Mouse (Mus musculus) Patski (cell line): ENCODE results near the gene Auh. TPM values are rescaled to one million over a fixed set of nuclear protein-coding genes. Genes with fewer than 3 reads are reported as not detected.

Source experiments
- ATAC-seq: fragments of 100-300 bp; one replicate; pipeline ENCODE4 v1.8.0; 2021
- CTCF ChIA-PET: fragments of 350-600 bp; sonication (Branson Sonifier 250); formaldehyde crosslinking; loops from one replicate; lab custom pipeline; 2022; ENCODE audit warnings: inconsistent platforms; lab: Charles Lee
- POLR2A ChIA-PET: fragments of 350-600 bp; sonication (Branson Sonifier 250); formaldehyde crosslinking; loops from one replicate; lab custom pipeline; 2022; ENCODE audit warnings: antibody characterized with exemption, inconsistent platforms; lab: Charles Lee
- DNase-seq: peaks from one replicate; pipeline ENCODE4 v3.0.0-alpha.2; 2011; ENCODE audit warnings: low read depth, low spot score
- H3K27me3 ChIP-seq: fragments of 371-371 bp; one replicate; pipeline ENCODE4 v1.5.1; 2021
- CTCF ChIP-seq: fragments of 100-300 bp; IDR thresholded peaks from one replicate; pipeline ENCODE4 v1.5.1; 2021
- in situ Hi-C: fragments of 300-500 bp; cut with MboI; formaldehyde crosslinking; loops from 3 replicates; pipeline ENCODE4 v1.11.1; 2018; ENCODE audit warnings: low pct_unique_long_range_greater_than_20kb, mixed read lengths
- polyA plus RNA-seq: library from polyadenylated mRNA; unstranded; gene quantifications from one replicate; pipeline ENCODE4 v1.2.3, GENCODE M21; 2021

The Auh gene
- polyA plus RNA-seq, 1 experiment from 2014 or later, result 74.2 TPM

DNA sequence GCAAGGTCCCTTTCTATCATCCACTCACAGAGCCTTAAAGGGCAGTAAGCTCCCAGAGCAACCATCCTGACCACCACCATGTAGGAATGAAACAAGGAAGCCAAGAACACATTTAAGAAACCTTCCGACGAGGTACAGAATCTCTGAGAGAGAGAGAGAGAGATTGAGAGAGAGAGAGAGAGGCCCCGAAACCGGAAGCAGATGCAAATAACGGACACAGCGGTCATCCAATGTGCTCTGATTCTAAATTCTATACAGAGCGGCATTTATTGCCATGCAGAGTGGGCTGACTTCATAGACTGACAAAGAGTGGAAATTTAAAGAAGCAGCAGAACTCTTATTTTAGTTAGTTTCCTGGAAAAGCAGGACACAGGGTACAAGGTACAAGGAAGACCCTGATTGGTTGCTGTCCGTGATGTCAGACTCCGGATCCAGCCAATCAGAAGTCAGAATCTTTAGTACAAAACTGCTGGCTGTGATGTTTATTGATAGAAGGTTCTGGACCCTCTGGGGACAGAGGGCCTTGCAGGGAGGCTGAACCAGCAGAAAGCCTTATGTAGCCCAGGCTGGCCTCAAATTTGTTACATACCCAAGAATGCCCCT is 137.1 kb downstream of the Auh start:
- in situ Hi-C loops, result no loop called here
- H3K27me3 ChIP-seq, result no peaks in the 10 kb centered on the region
- CTCF ChIA-PET, result no interaction called here
- POLR2A ChIA-PET, result no interaction called here
- no peak for DNase-seq
- no peak for TF ChIP-seq CTCF
- ATAC-seq, result no peak

DNA sequence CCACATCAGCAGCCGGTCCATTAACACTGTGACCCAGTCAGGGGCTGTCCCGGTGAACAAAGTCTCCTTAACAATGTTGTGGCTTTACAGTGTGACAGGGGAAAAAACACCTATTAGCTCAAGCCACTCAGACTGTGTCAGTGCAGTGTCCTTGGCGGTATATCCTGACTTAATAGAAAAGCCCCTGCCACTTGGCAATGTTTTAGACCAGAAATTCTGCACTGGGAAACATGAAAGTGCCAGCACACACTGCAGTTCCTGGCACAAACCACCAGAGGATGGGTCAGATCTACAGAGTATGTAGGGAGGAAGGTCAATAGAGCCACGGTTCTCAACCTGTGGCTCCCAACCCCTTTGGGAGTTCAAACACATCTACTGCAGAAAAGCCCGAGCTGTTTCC is 138.6 kb downstream of the Auh start:
- no peak for TF ChIP-seq CTCF
- H3K27me3 ChIP-seq, result no peaks in the 10 kb centered on the region
- ChIA-PET CTCF (no interaction called here), POLR2A (no interaction called here)
- ATAC-seq (no peak), DNase-seq (no peak)
- in situ Hi-C loops, result no loop called here

Other genes with a start within 250 kb of the Auh start
- gene Nfil3, start 51.4 kb upstream of the Auh start, polyA plus RNA-seq, result 58.4 TPM